Comparison of ENCODE assay signal across 14 mouse cellular contexts in the genomic region with DNA sequence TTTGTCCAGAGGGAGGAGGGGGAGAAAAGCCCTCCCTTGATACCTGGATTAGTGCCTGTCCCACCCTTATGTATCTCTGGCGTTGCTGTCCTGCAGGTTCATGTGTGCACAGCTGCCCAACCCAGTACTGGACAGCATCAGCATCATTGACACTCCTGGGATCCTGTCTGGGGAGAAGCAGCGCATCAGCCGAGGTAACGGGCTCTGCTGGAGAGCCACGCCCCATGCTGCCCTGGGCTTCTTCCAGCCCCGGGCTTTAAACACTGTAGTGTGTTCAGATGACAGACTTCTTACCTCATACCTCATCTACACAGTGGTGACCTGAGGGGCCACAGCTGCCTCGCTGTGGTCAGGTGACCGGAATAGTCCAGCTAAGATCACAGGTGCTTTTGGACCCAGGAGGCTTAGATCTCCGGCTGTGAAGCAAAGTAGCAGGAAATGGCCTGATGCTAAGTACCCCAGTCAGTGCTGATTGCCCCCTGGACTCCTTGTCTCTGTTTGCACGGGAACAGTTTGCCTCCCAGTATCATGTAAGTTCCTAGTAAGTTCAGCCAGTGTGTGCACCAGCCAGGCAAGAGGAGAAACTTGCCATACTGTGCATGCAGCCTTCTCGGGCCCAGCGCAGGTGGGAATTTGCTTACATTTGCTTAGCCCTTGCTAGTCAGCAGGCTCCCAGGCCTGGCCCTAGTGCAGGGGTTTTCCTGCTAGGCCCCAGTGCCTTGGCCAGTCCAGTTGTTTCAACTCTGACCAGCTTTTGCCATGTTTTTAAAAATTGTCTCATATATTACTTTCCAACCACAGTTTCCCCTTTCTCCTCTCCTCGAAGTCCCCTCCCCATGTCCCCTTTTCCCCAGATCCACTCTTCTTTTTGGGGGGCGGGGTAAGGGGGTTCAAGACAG. TPM values are rescaled to one million over a fixed set of nuclear protein-coding genes. Genes with fewer than 3 reads are reported as not detected.
DNase-seq lines count a peak whose midpoint lies in the region; ATAC-seq lines count a peak whose summit lies in the region.
"Had no signal": no experiment of that assay in that cellular context is flagged by ENCODE, and none has a peak within 500 bp of the region (broad histone marks: within the 10 kb centered on the region; RNA-seq: fewer than 3 reads in every experiment).

No protein-coding gene starts in this region.

- no peaks in the 10 kb centered on the region for H3K9me3 ChIP-seq in liver, embryonic 12.5 days (replicated peaks)
- no peaks in the 10 kb centered on the region for H3K9me3 ChIP-seq in intestine, embryonic 15.5 days
- H3K9me3 ChIP-seq in stomach, embryonic 16.5 days (replicated peaks; ENCODE audit: control insufficient read depth, low read length) = no peaks in the 10 kb centered on the region
- H3K9me3 ChIP-seq: embryonic facial prominence, embryonic 10.5 days; hindbrain, embryonic 12.5 days; midbrain, embryonic 13.5 days had no signal

- H3K9ac ChIP-seq in liver, embryonic 12.5 days = peak overlapping the region; percentile 92; the same call in 1 of the 2 replicates
- H3K9ac ChIP-seq in intestine, embryonic 15.5 days = peak overlapping the region; percentile 4; the same call in 1 of the 2 replicates
- 0 out of 2 replicates have a peak overlapping the region, but pooled peaks have one; percentile 5 for H3K9ac ChIP-seq in stomach, embryonic 16.5 days (ENCODE audit: low read length)
- H3K9ac ChIP-seq: hindbrain, embryonic 12.5 days; midbrain, embryonic 13.5 days had no signal

- ATAC-seq in liver, embryonic 12.5 days = no peak
- ATAC-seq in intestine, embryonic 15.5 days = no peak
- no peak for ATAC-seq in stomach, embryonic 16.5 days (ENCODE audit: insufficient read depth, low FRiP score)
- ATAC-seq: midbrain, embryonic 13.5 days had no signal

- peaks cover 74% of the 10 kb centered on the region for H3K36me3 ChIP-seq in liver, embryonic 12.5 days
- H3K36me3 ChIP-seq in intestine, embryonic 15.5 days = peaks cover 10% of the 10 kb centered on the region; the same call in 1 of the 2 replicates
- peaks cover 13% of the 10 kb centered on the region; the same call in 1 of the 2 replicates for H3K36me3 ChIP-seq in stomach, embryonic 16.5 days (ENCODE audit: control insufficient read depth, insufficient read depth, low read length)

- H3K4me3 ChIP-seq in liver, embryonic 12.5 days = no peak overlapping the region
- H3K4me3 ChIP-seq in intestine, embryonic 15.5 days (replicated peaks) = no peak overlapping the region
- no peak overlapping the region for H3K4me3 ChIP-seq in stomach, embryonic 16.5 days (replicated peaks; ENCODE audit: low read length)
- H3K4me3 ChIP-seq: hindbrain, embryonic 12.5 days; left cerebral cortex, adult 2 months; midbrain, embryonic 13.5 days had no signal

- WGBS in liver, embryonic 12.5 days (ENCODE audit: insufficient replicate concordance) = 72% methylated on average over 14 of the region's 14 CpGs
- 81% methylated on average over 14 of the region's 14 CpGs for WGBS in intestine, embryonic 15.5 days
- WGBS in stomach, embryonic 16.5 days = 75% methylated on average over 14 of the region's 14 CpGs

- no peaks in the 10 kb centered on the region for H3K27me3 ChIP-seq in liver, embryonic 12.5 days (replicated peaks)
- no peaks in the 10 kb centered on the region for H3K27me3 ChIP-seq in intestine, embryonic 15.5 days (replicated peaks)
- no peaks in the 10 kb centered on the region for H3K27me3 ChIP-seq in stomach, embryonic 16.5 days (ENCODE audit: control insufficient read depth, insufficient read depth, low read length)
- H3K27me3 ChIP-seq: hindbrain, embryonic 12.5 days; midbrain, embryonic 13.5 days had no signal

- peak overlapping the region; percentile 98 for H3K27ac ChIP-seq in liver, embryonic 12.5 days
- no peak overlapping the region for H3K27ac ChIP-seq in intestine, embryonic 15.5 days
- no peak overlapping the region for H3K27ac ChIP-seq in stomach, embryonic 16.5 days (ENCODE audit: low read length)
- H3K27ac ChIP-seq: embryonic facial prominence, embryonic 10.5 days; hindbrain, embryonic 12.5 days; left cerebral cortex, adult 2 months; midbrain, embryonic 13.5 days had no signal

- intact Hi-C loops in heart, postnatal 25 days (cut with DNase I) = no loop called here

- H3K4me2 ChIP-seq in liver, embryonic 12.5 days = peak overlapping the region; percentile 93
- no peak overlapping the region for H3K4me2 ChIP-seq in intestine, embryonic 15.5 days (replicated peaks)
- H3K4me2 ChIP-seq in stomach, embryonic 16.5 days (ENCODE audit: low read depth, low read length) = no peak overlapping the region
- H3K4me2 ChIP-seq: hindbrain, embryonic 12.5 days; midbrain, embryonic 13.5 days had no signal

- DNase-seq in heart, adult 11 months = peak; percentile 93
- no peak for DNase-seq in heart, postnatal 25 days (ENCODE audit: low spot score)
- DNase-seq in liver = no peak
- DNase-seq in retina, postnatal 1 day = no peak
- no peak for DNase-seq in cerebellum, adult 11 months
- DNase-seq: B cell, adult 2 months; cerebellum, postnatal 14 days had no signal

- peaks cover 91% of the 10 kb centered on the region for H3K4me1 ChIP-seq in liver, embryonic 12.5 days
- H3K4me1 ChIP-seq in intestine, embryonic 15.5 days (replicated peaks) = peaks cover 59% of the 10 kb centered on the region
- H3K4me1 ChIP-seq in stomach, embryonic 16.5 days (ENCODE audit: control insufficient read depth, insufficient read depth, low read length) = peaks cover 45% of the 10 kb centered on the region

RNA-seq across cellular contexts. Expression of gene Ehd1, which starts 4.8 kb away (rescaled TPM):
- total RNA-seq in heart, postnatal 25 days (2021) = 100 to 1,000 TPM; 119 to 139 TPM
- 85.4 and 91.9 TPM in 2 replicates for polyA plus RNA-seq in liver, embryonic 12.5 days (2016; fragmentation: Nextera tagmentation; extraction: Ambion mirVana)
- polyA plus RNA-seq in intestine, embryonic 15.5 days (2015; fragmentation: Nextera tagmentation; extraction: Ambion mirVana) = 88.8 and 115 TPM in 2 replicates
- 77.2 and 98.4 TPM in 2 replicates for polyA plus RNA-seq in stomach, embryonic 16.5 days (2015; fragmentation: Nextera tagmentation; extraction: Ambion mirVana)

RNA-seq across cellular contexts. Expression of gene Cdc42bpg, which starts 24.9 kb away (rescaled TPM):
- 10 to 100 TPM in 1 of 2 experiments, 1 to 10 TPM in 1; 9.4 to 12.0 TPM for total RNA-seq in heart, postnatal 25 days (2021)
- 0.20 TPM in 2 replicates for polyA plus RNA-seq in liver, embryonic 12.5 days (2016; fragmentation: Nextera tagmentation; extraction: Ambion mirVana)
- polyA plus RNA-seq in intestine, embryonic 15.5 days (2015; fragmentation: Nextera tagmentation; extraction: Ambion mirVana) = 1.0 and 1.4 TPM in 2 replicates
- polyA plus RNA-seq in stomach, embryonic 16.5 days (2015; fragmentation: Nextera tagmentation; extraction: Ambion mirVana) = 1.9 and 2.0 TPM in 2 replicates

RNA-seq across cellular contexts. Expression of gene Atg2a, which starts 39.9 kb away (rescaled TPM):
- 10 to 100 TPM; 22.0 to 22.2 TPM for total RNA-seq in heart, postnatal 25 days (2021)
- 7.1 and 8.2 TPM in 2 replicates for polyA plus RNA-seq in liver, embryonic 12.5 days (2016; fragmentation: Nextera tagmentation; extraction: Ambion mirVana)
- polyA plus RNA-seq in intestine, embryonic 15.5 days (2015; fragmentation: Nextera tagmentation; extraction: Ambion mirVana) = 6.9 and 8.7 TPM in 2 replicates
- 9.3 and 11.2 TPM in 2 replicates for polyA plus RNA-seq in stomach, embryonic 16.5 days (2015; fragmentation: Nextera tagmentation; extraction: Ambion mirVana)

RNA-seq across cellular contexts. Expression of gene Ppp2r5b, which starts 45.7 kb away (rescaled TPM):
- 10 to 100 TPM; 33.6 to 38.0 TPM for total RNA-seq in heart, postnatal 25 days (2021)
- 6.4 TPM in 2 replicates for polyA plus RNA-seq in liver, embryonic 12.5 days (2016; fragmentation: Nextera tagmentation; extraction: Ambion mirVana)
- 21.2 and 22.3 TPM in 2 replicates for polyA plus RNA-seq in intestine, embryonic 15.5 days (2015; fragmentation: Nextera tagmentation; extraction: Ambion mirVana)
- 20.6 and 22.1 TPM in 2 replicates for polyA plus RNA-seq in stomach, embryonic 16.5 days (2015; fragmentation: Nextera tagmentation; extraction: Ambion mirVana)

RNA-seq across cellular contexts. Expression of gene Men1, which starts 53.4 kb away (rescaled TPM):
- 10 to 100 TPM; 12.4 to 14.5 TPM for total RNA-seq in heart, postnatal 25 days (2021)
- polyA plus RNA-seq in liver, embryonic 12.5 days (2016; fragmentation: Nextera tagmentation; extraction: Ambion mirVana) = 48.6 and 49.4 TPM in 2 replicates
- polyA plus RNA-seq in intestine, embryonic 15.5 days (2015; fragmentation: Nextera tagmentation; extraction: Ambion mirVana) = 68.8 and 71.9 TPM in 2 replicates
- polyA plus RNA-seq in stomach, embryonic 16.5 days (2015; fragmentation: Nextera tagmentation; extraction: Ambion mirVana) = 59.0 and 60.2 TPM in 2 replicates

Comparison
In these comparisons a context has a peak if more than half of its experiments do, and no peak if none do; other contexts are left out.
1. H3K9ac ChIP-seq: peak in every context shown above with its lines; median percentile 92 in liver, embryonic 12.5 days; 5 in stomach, embryonic 16.5 days; 4 in intestine, embryonic 15.5 days.